Mouse (Mus musculus): ENCODE results near the gene Iscu.

Iscu gene

DNA sequence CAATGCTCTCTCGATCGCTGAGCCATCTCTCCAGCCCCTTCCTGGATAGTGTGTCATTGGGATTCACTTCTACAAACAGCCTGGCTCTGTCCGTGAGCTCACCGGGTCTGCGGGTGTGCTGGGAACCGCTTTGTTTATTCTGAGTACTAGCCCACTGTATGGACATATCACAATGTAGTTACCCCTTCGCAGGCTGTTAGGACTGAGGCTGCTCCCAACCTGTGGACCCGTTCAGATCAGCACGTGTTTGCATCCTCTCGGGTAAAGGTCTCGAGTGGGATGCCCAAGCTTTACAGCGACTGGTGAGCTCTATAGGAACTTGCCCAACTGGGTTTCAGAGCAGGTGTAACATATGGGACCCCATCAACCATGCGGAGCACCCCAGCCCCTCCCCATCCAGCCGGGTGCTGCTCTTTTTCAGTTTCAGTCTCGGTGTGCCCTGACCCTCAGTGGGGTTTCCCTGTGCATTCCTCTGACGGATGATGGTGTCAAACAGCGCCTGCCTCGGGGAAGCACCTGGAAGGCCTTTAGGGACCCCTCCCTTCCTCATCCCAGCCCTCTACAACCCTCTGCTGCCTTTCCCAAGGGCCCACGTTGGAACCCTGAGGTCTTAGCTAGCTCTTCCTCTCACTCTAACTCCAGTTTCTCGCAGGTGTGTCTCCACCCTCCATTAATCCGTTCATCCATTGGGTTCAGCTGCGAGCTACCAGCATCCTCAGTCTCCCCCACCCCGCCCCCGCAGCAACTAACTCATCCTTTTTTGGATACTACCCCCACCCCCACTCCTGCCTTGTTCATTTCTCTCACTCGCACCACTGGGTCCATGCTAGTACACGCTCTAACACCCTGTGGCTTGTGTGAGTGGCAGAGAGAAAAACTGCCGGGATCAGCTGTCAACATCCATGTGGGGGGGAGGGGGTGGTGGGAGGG lies 41.8 kb downstream of the Iscu start:
- DNase-seq (ENCODE audit: low spot score in 2 of 2), result no peak

DNA sequence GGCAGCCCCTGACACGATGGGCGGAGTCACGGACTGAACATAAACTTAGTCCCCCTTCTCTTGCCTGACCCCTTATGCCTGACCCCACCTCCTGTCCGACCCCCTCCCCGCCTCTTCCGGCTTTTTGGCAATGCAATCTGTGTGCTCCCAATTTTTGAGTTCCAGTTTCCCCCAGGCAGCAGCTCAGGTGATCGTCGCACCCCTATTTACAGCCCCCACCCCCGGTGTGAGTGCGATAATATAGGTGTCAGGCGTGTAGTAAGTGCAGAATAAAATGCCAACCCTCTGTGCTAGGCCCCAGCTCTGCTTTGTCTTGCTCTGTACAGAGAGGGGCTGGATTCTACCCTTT lies 42.5 kb downstream of the Iscu start:
- no peak for DNase-seq (ENCODE audit: low spot score in 2 of 2)

DNA sequence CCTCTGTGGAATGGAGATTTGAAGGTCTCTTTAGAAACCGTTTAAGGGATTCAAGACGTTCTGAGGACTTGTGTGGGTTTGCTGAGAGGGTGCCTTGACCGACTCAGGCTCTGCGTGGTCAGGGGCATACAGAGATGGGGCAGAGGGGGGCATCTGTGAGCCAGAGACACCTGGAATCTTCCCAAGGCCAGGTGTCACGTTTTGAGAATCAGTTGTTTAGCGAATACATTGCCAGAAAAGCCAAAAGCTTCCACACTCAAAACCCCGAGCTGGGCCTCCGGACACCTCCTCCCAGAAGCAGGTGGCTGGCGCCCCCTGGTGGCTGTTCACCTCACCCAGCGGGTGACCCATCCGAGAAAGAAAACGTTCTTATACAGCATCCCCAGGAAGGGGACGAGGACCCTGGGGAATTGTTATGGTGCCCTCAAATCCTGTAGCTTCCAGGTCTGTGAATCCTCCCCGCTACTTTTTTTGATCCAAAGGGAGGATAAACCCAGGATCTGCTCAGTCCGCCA lies 43.1 kb downstream of the Iscu start:
- DNase-seq (ENCODE audit: low spot score in 2 of 2), result peak; percentile 63 to 68

DNA sequence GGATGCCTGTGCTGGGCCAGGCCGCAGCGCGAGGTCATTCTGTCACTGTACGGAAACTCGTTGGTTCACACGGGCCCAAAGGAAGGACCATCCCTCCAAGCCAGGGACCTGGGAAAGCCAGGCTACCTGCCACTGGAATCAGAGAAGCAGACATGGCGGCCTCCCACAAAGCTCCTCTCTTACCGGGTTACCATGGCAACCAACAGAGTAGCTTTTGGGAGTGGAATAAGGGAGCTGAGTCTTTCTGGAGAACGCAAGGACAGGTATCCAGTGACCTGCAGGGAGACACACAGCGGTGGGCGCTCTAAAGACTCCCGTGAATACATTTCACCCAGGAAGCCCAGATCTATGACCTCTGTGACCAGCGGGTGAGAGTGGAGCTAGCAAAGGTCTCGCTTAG lies 46.0 kb downstream of the Iscu start:
- no peak for DNase-seq (ENCODE audit: low spot score in 2 of 2)

DNA sequence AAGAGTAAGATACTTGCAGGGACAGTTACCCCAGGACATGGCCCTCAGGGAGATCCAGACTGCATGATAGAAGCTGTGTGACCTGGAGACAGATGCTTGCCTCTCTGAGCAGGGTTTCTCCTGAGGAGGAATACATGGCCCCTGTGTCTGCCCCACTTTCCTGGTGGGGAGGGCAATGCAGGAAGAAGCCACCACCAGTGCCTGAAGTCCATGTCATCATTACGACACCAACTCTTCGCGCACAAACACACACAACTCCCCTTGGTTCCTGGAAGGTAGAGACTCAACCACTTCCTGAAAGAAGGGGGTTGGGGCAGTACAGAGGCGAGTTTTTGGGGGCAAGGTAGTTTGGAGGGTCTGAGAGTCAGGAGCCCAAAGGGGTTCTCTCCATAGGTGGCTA lies 51.7 kb downstream of the Iscu start:
- DNase-seq (ENCODE audit: low spot score in 2 of 2), result no peak

DNA sequence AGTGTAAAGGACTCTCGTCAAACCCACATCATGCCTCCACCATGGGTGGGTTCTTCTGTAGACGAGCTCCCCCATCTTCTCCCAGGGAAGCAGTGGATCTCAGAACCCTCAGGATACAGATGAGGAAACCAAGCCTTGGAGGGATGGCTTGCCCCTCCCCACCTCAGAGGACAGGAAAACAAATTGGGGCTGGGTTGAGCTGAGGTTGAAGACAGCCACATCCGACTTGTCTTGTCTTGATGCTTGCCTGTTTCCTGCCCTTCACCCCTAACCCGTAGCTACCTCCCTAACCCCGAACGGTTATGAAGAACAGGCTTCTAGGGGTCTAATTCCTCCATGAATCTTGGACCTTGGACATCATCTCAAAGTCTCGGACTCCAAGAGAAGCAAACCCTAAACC lies 53.0 kb downstream of the Iscu start:
- DNase-seq (ENCODE audit: low spot score in 2 of 2), result no peak

DNA sequence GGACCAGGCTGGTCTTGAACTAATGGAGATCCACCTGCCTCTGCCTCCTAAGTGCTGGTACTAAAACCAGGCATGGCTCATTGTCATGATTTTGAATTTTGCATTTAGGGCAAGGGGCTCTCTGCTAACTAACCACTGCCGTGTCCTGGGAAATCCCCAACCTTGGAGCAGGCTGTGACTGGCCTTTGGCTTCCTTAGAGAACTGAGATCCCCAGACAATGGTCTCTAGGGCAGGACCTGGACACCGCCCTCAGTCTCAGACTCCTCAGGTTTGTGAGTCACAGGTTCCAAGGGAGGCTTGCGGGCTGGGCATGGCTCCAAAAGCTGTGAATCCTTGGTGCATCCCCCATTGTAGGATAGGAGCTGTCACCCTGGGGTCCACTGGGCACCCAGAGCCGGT lies 54.1 kb downstream of the Iscu start:
- DNase-seq (ENCODE audit: low spot score in 2 of 2), result no peak
